Mouse (Mus musculus): ENCODE data around the gene Rbm4.
A peak's percentile ranks its signal among the peaks of the same experiment; 100 is the strongest.
"Not testable (repeated sequence)": the region's sequence is repeated elsewhere in the genome, so short reads cannot be mapped to it uniquely, and the experiment has no call there.

The Rbm4 gene

GRCm38 (mm10) chr19:4795929-4796328 lies 2.2 kb upstream of the Rbm4 start:
- no peak for DNase-seq

GRCm38 (mm10) chr19:4793281-4793830 lies 345 bp downstream of the Rbm4 start:
- no peak for DNase-seq

GRCm38 (mm10) chr19:4786313-4786712 lies 7.4 kb downstream of the Rbm4 start:
- no peak for DNase-seq

GRCm38 (mm10) chr19:4785206-4785605 lies 8.5 kb downstream of the Rbm4 start:
- DNase-seq, result no peak

- no peak for DNase-seq
Observed at GRCm38 (mm10) chr19:4782891-4783290, 10.8 kb downstream of the Rbm4 start.

GRCm38 (mm10) chr19:4772785-4773184 lies 20.9 kb downstream of the Rbm4 start:
- no peak for DNase-seq

GRCm38 (mm10) chr19:4767507-4768148 lies 26.1 kb downstream of the Rbm4 start:
- DNase-seq, result no peak

- peak; percentile 14 for DNase-seq
Observed at GRCm38 (mm10) chr19:4762876-4763275, 30.8 kb downstream of the Rbm4 start.

GRCm38 (mm10) chr19:4760544-4760943 lies 33.2 kb downstream of the Rbm4 start:
- DNase-seq, result not testable (repeated sequence)

- no peak for DNase-seq
Observed at GRCm38 (mm10) chr19:4756921-4757320, 36.8 kb downstream of the Rbm4 start.

- peak; percentile 96 for DNase-seq
Observed at GRCm38 (mm10) chr19:4756193-4756911, 37.3 kb downstream of the Rbm4 start, which contains the start of gene Rbm4b. Gene Rbm4b (plus strand): TSS chr19:4756497.

- DNase-seq, result peak; percentile 93
Observed at GRCm38 (mm10) chr19:4755565-4756192, 38.0 kb downstream of the Rbm4 start.

- no peak for DNase-seq
Observed at GRCm38 (mm10) chr19:4749975-4750374, 43.7 kb downstream of the Rbm4 start.

GRCm38 (mm10) chr19:4748493-4748892 lies 45.2 kb downstream of the Rbm4 start:
- DNase-seq, result no peak

GRCm38 (mm10) chr19:4747631-4748312 lies 45.9 kb downstream of the Rbm4 start:
- no peak for DNase-seq

GRCm38 (mm10) chr19:4746611-4747010 lies 47.1 kb downstream of the Rbm4 start:
- DNase-seq, result no peak

GRCm38 (mm10) chr19:4745681-4746080 lies 48.0 kb downstream of the Rbm4 start:
- DNase-seq, result no peak

GRCm38 (mm10) chr19:4745057-4745456 lies 48.6 kb downstream of the Rbm4 start:
- DNase-seq, result peak; percentile 31

GRCm38 (mm10) chr19:4744026-4744425 lies 49.7 kb downstream of the Rbm4 start:
- DNase-seq, result no peak

GRCm38 (mm10) chr19:4743524-4743923 lies 50.2 kb downstream of the Rbm4 start:
- peak; percentile 51 for DNase-seq

- DNase-seq, result no peak
Observed at GRCm38 (mm10) chr19:4742229-4742628, 51.5 kb downstream of the Rbm4 start.

- DNase-seq, result no peak
Observed at GRCm38 (mm10) chr19:4741482-4741881, 52.2 kb downstream of the Rbm4 start.

- no peak for DNase-seq
Observed at GRCm38 (mm10) chr19:4739762-4740161, 53.9 kb downstream of the Rbm4 start.

Data from lung, postnatal 14 days (tissue).